Mouse (Mus musculus) stomach, postnatal 0 days (tissue): Measurements from ENCODE around the gene Chst11. TPM values are rescaled to one million over a fixed set of nuclear protein-coding genes. Genes with fewer than 3 reads are reported as not detected.

Source experiments
- ATAC-seq: fragments of 200-750 bp; cut with Nextera tagmentation; 2 replicates; pipeline ENCODE4 v1.8.0; 2017; ENCODE audit not compliant: low FRiP score, low TSS enrichment
- DNase-seq: peaks from one replicate; pipeline ENCODE4 v3.0.0-alpha.2; 2016; ENCODE audit warnings: low spot score
- H3K27ac ChIP-seq: fragments of 300-500 bp; sonication (generic); replicated peaks from 2 replicates; pipeline ENCODE4 v1.5.1; 2014; ENCODE audit warnings: mild to moderate bottlenecking, control low read depth
- H3K27me3 ChIP-seq: fragments of 300-500 bp; sonication (generic); 2 replicates; pipeline ENCODE4 v1.6.1; 2014; ENCODE audit warnings: low read length; ENCODE audit not compliant: control insufficient read depth, insufficient read depth
- H3K36me3 ChIP-seq: fragments of 300-500 bp; sonication (generic); 2 replicates; pipeline ENCODE4 v1.6.1; 2014; ENCODE audit warnings: low read length, mixed read lengths; ENCODE audit not compliant: control insufficient read depth, insufficient read depth
- H3K4me1 ChIP-seq: fragments of 300-500 bp; sonication (generic); replicated peaks from 2 replicates; pipeline ENCODE4 v1.6.1; 2014; ENCODE audit warnings: antibody characterized with exemption; ENCODE audit not compliant: control insufficient read depth, insufficient read depth
- H3K4me2 ChIP-seq: fragments of 300-500 bp; sonication (generic); replicated peaks from 2 replicates; pipeline ENCODE4 v1.6.1; 2014; ENCODE audit warnings: low read depth, mild to moderate bottlenecking, control low read depth, moderate library complexity
- H3K4me3 ChIP-seq: fragments of 300-500 bp; sonication (generic); 2 replicates; pipeline ENCODE4 v1.5.1; 2014; ENCODE audit warnings: low read depth, low read length, control low read depth
- H3K9ac ChIP-seq: fragments of 300-500 bp; sonication (generic); 2 replicates; pipeline ENCODE4 v1.6.1; 2014; ENCODE audit warnings: mild to moderate bottlenecking, low read length, control low read depth, mixed read lengths
- H3K9me3 ChIP-seq: fragments of 300-500 bp; sonication (generic); 2 replicates; pipeline ENCODE4 v1.6.1; 2016; ENCODE audit warnings: low read length; ENCODE audit not compliant: control insufficient read depth
- CTCF ChIP-seq: IDR thresholded peaks from 2 replicates; pipeline ENCODE4 v1.5.1; 2016; ENCODE audit warnings: antibody characterized with exemption, low read depth, mild to moderate bottlenecking, moderate library complexity
- EP300 ChIP-seq: optimal IDR thresholded peaks from 2 replicates; pipeline ENCODE3; 2016; ENCODE audit warnings: antibody characterized with exemption
- WGBS: fragments of 180-500 bp; shearing (Covaris S2); extraction: QIAGEN DNeasy Blood & Tissue Kit; methylation state at CpG from one replicate; pipeline ENCODE4 v1.1.7; 2014; 5-methylcytosine and 5-hydroxymethylcytosine counted together
- polyA plus RNA-seq: library from polyadenylated mRNA; unstranded; fragments of >200 nt; fragmentation: Nextera tagmentation; extraction: Ambion mirVana; gene quantifications from 2 replicates; pipeline ENCODE4 v1.2.1, GENCODE M21; 2015

Gene Chst11
- polyA plus RNA-seq, 1 experiment from 2014 or later, result 0.45 TPM

- H3K9ac ChIP-seq, result no peak overlapping the region
Observed at GRCm38 (mm10) chr10:83157289-83157688, 172.0 kb downstream of the Chst11 start.

GRCm38 (mm10) chr10:83158322-83158721 lies 173.0 kb downstream of the Chst11 start:
- H3K4me3 ChIP-seq, result no peak overlapping the region
- ATAC-seq (no peak), DNase-seq (no peak)
- no peak overlapping the region for H3K27ac ChIP-seq
- H3K4me1 ChIP-seq, result no peaks in the 10 kb centered on the region; the same call in 1 of the 2 replicates
- TF ChIP-seq CTCF (no peak), EP300 (no peak)
- no peaks in the 10 kb centered on the region; the same call in 1 of the 2 replicates for H3K27me3 ChIP-seq
- H3K36me3 ChIP-seq, result no peaks in the 10 kb centered on the region
- WGBS, result 75% methylated on average over 8 of the region's 8 CpGs
- H3K9me3 ChIP-seq, result no peaks in the 10 kb centered on the region
- H3K9ac ChIP-seq, result no peak overlapping the region
- no peak overlapping the region for H3K4me2 ChIP-seq

More at GRCm38 (mm10) chr10:83157289-83157688, 172.0 kb downstream of the Chst11 start:
- no peak for ATAC-seq
- Histone ChIP-seq H3K9me3 (no peaks in the 10 kb centered on the region), H3K27me3 (no peaks in the 10 kb centered on the region; the same call in 1 of the 2 replicates), H3K4me3 (no peak overlapping the region), H3K36me3 (no peaks in the 10 kb centered on the region), H3K4me1 (no peaks in the 10 kb centered on the region; the same call in none of the 2 replicates), H3K27ac (no peak overlapping the region), H3K4me2 (no peak overlapping the region)
- TF ChIP-seq EP300 (no peak), CTCF (no peak)
- 77% methylated on average over 5 of the region's 5 CpGs for WGBS
- DNase-seq, result no peak

- DNase-seq (no peak), ATAC-seq (no peak)
- Histone ChIP-seq H3K36me3 (no peaks in the 10 kb centered on the region), H3K4me3 (no peak overlapping the region), H3K4me1 (no peaks in the 10 kb centered on the region; the same call in 1 of the 2 replicates), H3K4me2 (no peak overlapping the region), H3K27ac (no peak overlapping the region), H3K9ac (no peak overlapping the region), H3K9me3 (no peaks in the 10 kb centered on the region), H3K27me3 (no peaks in the 10 kb centered on the region; the same call in 1 of the 2 replicates)
- TF ChIP-seq EP300 (no peak), CTCF (no peak)
- 83% methylated on average over 8 of the region's 8 CpGs for WGBS
Observed at GRCm38 (mm10) chr10:83159229-83159628, 173.9 kb downstream of the Chst11 start.

- no peak overlapping the region for H3K4me2 ChIP-seq
- H3K27me3 ChIP-seq, result no peaks in the 10 kb centered on the region; the same call in 1 of the 2 replicates
- no peaks in the 10 kb centered on the region; the same call in 1 of the 2 replicates for H3K4me1 ChIP-seq
- no peaks in the 10 kb centered on the region for H3K36me3 ChIP-seq
- H3K4me3 ChIP-seq, result no peak overlapping the region
- H3K27ac ChIP-seq, result 0 out of 2 replicates have a peak overlapping the region, but pooled peaks have one; percentile 20
- ATAC-seq (peak; percentile 50; the same call in 1 of the 2 replicates), DNase-seq (peak; percentile 30)
- 37% methylated on average over 10 of the region's 10 CpGs for WGBS
- no peak for TF ChIP-seq CTCF
- H3K9ac ChIP-seq, result no peak overlapping the region
- H3K9me3 ChIP-seq, result no peaks in the 10 kb centered on the region
Observed at GRCm38 (mm10) chr10:83161656-83162365, 176.5 kb downstream of the Chst11 start.

GRCm38 (mm10) chr10:83163946-83164345 lies 178.6 kb downstream of the Chst11 start:
- Histone ChIP-seq H3K9me3 (no peaks in the 10 kb centered on the region), H3K27ac (no peak overlapping the region), H3K27me3 (no peaks in the 10 kb centered on the region; the same call in 1 of the 2 replicates), H3K9ac (no peak overlapping the region), H3K4me2 (no peak overlapping the region), H3K36me3 (no peaks in the 10 kb centered on the region), H3K4me1 (no peaks in the 10 kb centered on the region; the same call in 1 of the 2 replicates), H3K4me3 (no peak overlapping the region)
- WGBS, result 37% methylated on average over 6 of the region's 6 CpGs
- TF ChIP-seq EP300, result no peak
- no peak for TF ChIP-seq CTCF
- DNase-seq (no peak), ATAC-seq (no peak)

- no peak for ATAC-seq
- H3K4me3 ChIP-seq, result no peak overlapping the region
- no peak overlapping the region for H3K27ac ChIP-seq
- no peak overlapping the region for H3K9ac ChIP-seq
- DNase-seq, result no peak
- no peaks in the 10 kb centered on the region; the same call in 1 of the 2 replicates for H3K27me3 ChIP-seq
- no peak overlapping the region for H3K4me2 ChIP-seq
- H3K4me1 ChIP-seq, result no peaks in the 10 kb centered on the region; the same call in 1 of the 2 replicates
- H3K9me3 ChIP-seq, result no peaks in the 10 kb centered on the region
- 74% methylated on average over 9 of the region's 9 CpGs for WGBS
- no peaks in the 10 kb centered on the region for H3K36me3 ChIP-seq
- TF ChIP-seq CTCF (no peak), EP300 (no peak)
Observed at GRCm38 (mm10) chr10:83164901-83165435, 179.7 kb downstream of the Chst11 start.
